Mouse (Mus musculus) lung, embryonic 15.5 days (tissue): ENCODE measurements around the gene Rhobtb1. TPM values are rescaled to one million over a fixed set of nuclear protein-coding genes. Genes with fewer than 3 reads are reported as not detected.

Experiments
- ATAC-seq: fragments of 200-750 bp; cut with Nextera tagmentation; 2 replicates; pipeline ENCODE4 v1.8.0; 2017; ENCODE audit warnings: moderate number of reproducible peaks, borderline replicate concordance; ENCODE audit not compliant: low FRiP score, low TSS enrichment; ENCODE audit errors: extremely low read depth
- H3K27ac ChIP-seq: fragments of 300-500 bp; sonication (generic); 2 replicates; pipeline ENCODE4 v1.5.1; 2015; ENCODE audit warnings: moderate library complexity, mild to moderate bottlenecking, inconsistent platforms
- H3K27me3 ChIP-seq: fragments of 300-500 bp; sonication (generic); 2 replicates; pipeline ENCODE4 v1.6.1; 2015; ENCODE audit warnings: inconsistent platforms
- H3K36me3 ChIP-seq: fragments of 300-500 bp; sonication (generic); 2 replicates; pipeline ENCODE4 v1.6.1; 2015; ENCODE audit warnings: inconsistent platforms
- H3K4me1 ChIP-seq: fragments of 300-500 bp; sonication (generic); 2 replicates; pipeline ENCODE4 v1.6.1; 2015; ENCODE audit warnings: inconsistent platforms
- H3K4me2 ChIP-seq: fragments of 300-500 bp; sonication (generic); 2 replicates; pipeline ENCODE4 v1.6.1; 2015; ENCODE audit warnings: inconsistent platforms, mild to moderate bottlenecking, moderate library complexity
- H3K4me3 ChIP-seq: fragments of 300-500 bp; sonication (generic); 2 replicates; pipeline ENCODE4 v1.5.1; 2015; ENCODE audit warnings: mild to moderate bottlenecking, inconsistent platforms
- H3K9ac ChIP-seq: fragments of 300-500 bp; sonication (generic); 2 replicates; pipeline ENCODE4 v1.6.1; 2015; ENCODE audit warnings: inconsistent platforms
- H3K9me3 ChIP-seq: fragments of 300-500 bp; sonication (generic); 2 replicates; pipeline ENCODE4 v1.6.1; 2016; ENCODE audit warnings: inconsistent platforms
- WGBS: fragments of 180-500 bp; shearing (Covaris S2); methylation state at CpG from one replicate; pipeline ENCODE4 v1.1.7; 2015; 5-methylcytosine and 5-hydroxymethylcytosine counted together
- polyA plus RNA-seq: library from polyadenylated mRNA; unstranded; fragments of >200 nt; fragmentation: Nextera tagmentation; extraction: Ambion mirVana; gene quantifications from 2 replicates; pipeline ENCODE4 v1.2.1, GENCODE M21; 2015

Gene Rhobtb1
- polyA plus RNA-seq, 1 experiment from 2014 or later, result 15.7 TPM

GRCm38 (mm10) chr10:69224276-69224675, 73.0 kb downstream of the Rhobtb1 start:
- peaks cover 6% of the 10 kb centered on the region; the same call in 1 of the 2 replicates for H3K4me1 ChIP-seq
- ATAC-seq, result no peak
- H3K27me3 ChIP-seq, result no peaks in the 10 kb centered on the region
- H3K36me3 ChIP-seq, result no peaks in the 10 kb centered on the region
- no peak overlapping the region for H3K4me2 ChIP-seq
- no peak overlapping the region for H3K4me3 ChIP-seq
- H3K9ac ChIP-seq, result no peak overlapping the region
- H3K9me3 ChIP-seq, result no peaks in the 10 kb centered on the region
- WGBS, result 69% methylated on average over 7 of the region's 7 CpGs
- H3K27ac ChIP-seq, result no peak overlapping the region

- 86% methylated on average over 5 of the region's 5 CpGs for WGBS
Measured at GRCm38 (mm10) chr10:69225471-69225870, 74.2 kb downstream of the Rhobtb1 start.

GRCm38 (mm10) chr10:69225951-69226350, 74.7 kb downstream of the Rhobtb1 start:
- WGBS, result 53% methylated on average over 8 of the region's 8 CpGs
- H3K27me3 ChIP-seq, result no peaks in the 10 kb centered on the region
- H3K27ac ChIP-seq, result peak overlapping the region; percentile 27; the same call in 1 of the 2 replicates
- H3K4me1 ChIP-seq, result peaks cover 6% of the 10 kb centered on the region; the same call in 1 of the 2 replicates
- no peak overlapping the region for H3K9ac ChIP-seq
- no peak overlapping the region for H3K4me2 ChIP-seq
- no peaks in the 10 kb centered on the region for H3K36me3 ChIP-seq
- no peak overlapping the region for H3K4me3 ChIP-seq
- H3K9me3 ChIP-seq, result no peaks in the 10 kb centered on the region
- ATAC-seq, result no peak; the same call in 1 of the 2 replicates

More at GRCm38 (mm10) chr10:69225471-69225870, 74.2 kb downstream of the Rhobtb1 start:
- no peak overlapping the region for H3K9ac ChIP-seq
- H3K4me2 ChIP-seq, result no peak overlapping the region
- H3K4me1 ChIP-seq, result peaks cover 6% of the 10 kb centered on the region; the same call in 1 of the 2 replicates
- peak overlapping the region; percentile 27; the same call in 1 of the 2 replicates for H3K27ac ChIP-seq
- no peak for ATAC-seq
- H3K9me3 ChIP-seq, result no peaks in the 10 kb centered on the region
- H3K36me3 ChIP-seq, result no peaks in the 10 kb centered on the region
- H3K4me3 ChIP-seq, result no peak overlapping the region
- no peaks in the 10 kb centered on the region for H3K27me3 ChIP-seq

- Histone ChIP-seq H3K27me3 (no peaks in the 10 kb centered on the region), H3K36me3 (no peaks in the 10 kb centered on the region), H3K9ac (no peak overlapping the region), H3K4me3 (no peak overlapping the region), H3K4me2 (no peak overlapping the region), H3K27ac (no peak overlapping the region), H3K4me1 (no peaks in the 10 kb centered on the region), H3K9me3 (no peaks in the 10 kb centered on the region)
- 67% methylated on average over 3 of the region's 3 CpGs for whole genome bisulfite sequencing
- no peak for ATAC-seq
Measured at GRCm38 (mm10) chr10:69237185-69237584, 86.0 kb downstream of the Rhobtb1 start.

GRCm38 (mm10) chr10:69237781-69238180, 86.5 kb downstream of the Rhobtb1 start:
- Histone ChIP-seq H3K9ac (no peak overlapping the region), H3K36me3 (no peaks in the 10 kb centered on the region)
- 91% methylated on average over 9 of the region's 9 CpGs for WGBS

GRCm38 (mm10) chr10:69238311-69238710, 87.1 kb downstream of the Rhobtb1 start:
- Histone ChIP-seq H3K27me3 (no peaks in the 10 kb centered on the region), H3K9ac (no peak overlapping the region), H3K36me3 (no peaks in the 10 kb centered on the region), H3K9me3 (no peaks in the 10 kb centered on the region), H3K4me3 (no peak overlapping the region), H3K4me2 (no peak overlapping the region), H3K27ac (no peak overlapping the region), H3K4me1 (no peaks in the 10 kb centered on the region)
- WGBS, result 60% methylated on average over 6 of the region's 6 CpGs
- ATAC-seq, result no peak

More at GRCm38 (mm10) chr10:69237781-69238180, 86.5 kb downstream of the Rhobtb1 start:
- Histone ChIP-seq H3K9me3 (no peaks in the 10 kb centered on the region), H3K4me1 (no peaks in the 10 kb centered on the region), H3K4me2 (no peak overlapping the region), H3K27ac (no peak overlapping the region), H3K4me3 (no peak overlapping the region), H3K27me3 (no peaks in the 10 kb centered on the region)
- no peak for ATAC-seq

- Histone ChIP-seq H3K9ac (no peak overlapping the region), H3K4me1 (no peaks in the 10 kb centered on the region), H3K4me3 (no peak overlapping the region), H3K27ac (no peak overlapping the region), H3K4me2 (no peak overlapping the region), H3K36me3 (no peaks in the 10 kb centered on the region), H3K9me3 (no peaks in the 10 kb centered on the region), H3K27me3 (no peaks in the 10 kb centered on the region)
- WGBS, result 70% methylated on average over 2 of the region's 2 CpGs
- no peak for ATAC-seq
Measured at GRCm38 (mm10) chr10:69240530-69240929, 89.3 kb downstream of the Rhobtb1 start.

GRCm38 (mm10) chr10:69245151-69245550, 93.9 kb downstream of the Rhobtb1 start:
- H3K27ac ChIP-seq, result no peak overlapping the region
- H3K4me2 ChIP-seq, result no peak overlapping the region
- ATAC-seq, result no peak
- H3K4me1 ChIP-seq, result peaks cover 3% of the 10 kb centered on the region; the same call in 1 of the 2 replicates
- no peak overlapping the region for H3K9ac ChIP-seq
- no peaks in the 10 kb centered on the region for H3K36me3 ChIP-seq
- no peak overlapping the region for H3K4me3 ChIP-seq
- WGBS, result 85% methylated on average over 4 of the region's 4 CpGs
- H3K27me3 ChIP-seq, result no peaks in the 10 kb centered on the region
- H3K9me3 ChIP-seq, result no peaks in the 10 kb centered on the region

GRCm38 (mm10) chr10:69245906-69246668, 94.9 kb downstream of the Rhobtb1 start:
- WGBS, result 62% methylated on average over 10 of the region's 10 CpGs
- Histone ChIP-seq H3K36me3 (no peaks in the 10 kb centered on the region), H3K4me3 (no peak overlapping the region), H3K9ac (no peak overlapping the region), H3K27me3 (no peaks in the 10 kb centered on the region), H3K27ac (no peak overlapping the region), H3K9me3 (no peaks in the 10 kb centered on the region), H3K4me2 (no peak overlapping the region), H3K4me1 (peaks cover 3% of the 10 kb centered on the region; the same call in 1 of the 2 replicates)
- no peak for ATAC-seq

GRCm38 (mm10) chr10:69246762-69247161, 95.5 kb downstream of the Rhobtb1 start:
- H3K27ac ChIP-seq, result no peak overlapping the region
- H3K9ac ChIP-seq, result no peak overlapping the region
- H3K27me3 ChIP-seq, result no peaks in the 10 kb centered on the region
- no peak overlapping the region for H3K4me2 ChIP-seq
- H3K9me3 ChIP-seq, result no peaks in the 10 kb centered on the region
- peaks cover 3% of the 10 kb centered on the region; the same call in 1 of the 2 replicates for H3K4me1 ChIP-seq
- no peaks in the 10 kb centered on the region for H3K36me3 ChIP-seq
- no peak overlapping the region for H3K4me3 ChIP-seq
- WGBS, result 79% methylated on average over 3 of the region's 3 CpGs
- no peak for ATAC-seq

- WGBS, result 88% methylated on average over 7 of the region's 7 CpGs
- no peak for ATAC-seq
Measured at GRCm38 (mm10) chr10:69247311-69248033, 96.2 kb downstream of the Rhobtb1 start.

More at GRCm38 (mm10) chr10:69247311-69248033, 96.2 kb downstream of the Rhobtb1 start:
- H3K4me2 ChIP-seq, result no peak overlapping the region
- no peak overlapping the region for H3K27ac ChIP-seq
- H3K4me3 ChIP-seq, result no peak overlapping the region
- no peaks in the 10 kb centered on the region for H3K36me3 ChIP-seq
- H3K9me3 ChIP-seq, result no peaks in the 10 kb centered on the region
- H3K9ac ChIP-seq, result no peak overlapping the region
- H3K27me3 ChIP-seq, result no peaks in the 10 kb centered on the region
- H3K4me1 ChIP-seq, result peaks cover 5% of the 10 kb centered on the region; the same call in 1 of the 2 replicates
